Mouse (Mus musculus): ENCODE results near the gene Rufy3.

DNA sequence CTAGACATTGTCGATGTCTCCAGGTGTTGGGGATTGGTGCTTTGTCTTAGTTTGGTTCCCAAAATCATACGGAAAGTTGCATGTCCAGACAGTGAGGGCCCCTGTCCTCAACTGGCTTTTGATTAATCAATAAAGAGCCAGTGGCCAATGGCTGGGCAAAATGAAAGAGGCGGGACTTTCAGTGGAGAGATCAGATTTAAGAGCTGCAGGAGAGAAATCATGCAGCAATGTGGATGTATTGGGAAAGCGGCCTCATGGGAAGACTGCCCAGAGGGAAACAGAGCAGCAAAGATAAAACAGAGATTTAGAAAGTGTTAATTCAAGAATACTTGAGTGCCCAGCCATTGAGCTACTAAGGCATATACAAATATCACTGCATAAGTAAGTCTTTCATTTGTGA, 127.7 kb downstream of the Rufy3 start:
- no peak for TF ChIP-seq CTCF (IDR thresholded peaks at IDR 0.05)
- TF ChIP-seq POLR2A (IDR thresholded peaks at IDR 0.05; ENCODE audit: insufficient read depth, low read depth, low read length), result no peak
